Mouse (Mus musculus) MEL (cell line): Measurements from ENCODE around the gene Wdr60. TPM values are rescaled to one million over a fixed set of nuclear protein-coding genes. Genes with fewer than 3 reads are reported as not detected.

ENCODE experiments used
- DNase-seq: peaks from one replicate; pipeline ENCODE4 v3.0.0; 2011; ENCODE audit warnings: low read depth, low spot score
- H3K27ac ChIP-seq: 2 replicates; pipeline ENCODE4 v1.5.1; 2012; ENCODE audit warnings: low read depth, mild to moderate bottlenecking, control low read depth, low read length, moderate library complexity; ENCODE audit not compliant: control insufficient read depth
- H3K27me3 ChIP-seq, 2 experiments: fragments of 150-350 bp in 1 of 2; sonication (generic) in 1 of 2; 2 replicates each; pipeline ENCODE4 v1.6.1; 2012; ENCODE audit warnings: low read length in 2 of 2, mild to moderate bottlenecking in 2 of 2, improper control_type of control experiment in 1 of 2, moderate library complexity in 1 of 2; ENCODE audit not compliant: insufficient read depth in 2 of 2, control insufficient read depth in 1 of 2
- H3K36me3 ChIP-seq, 2 experiments: 2 replicates each; pipeline ENCODE4 v1.6.1; 2012 to 2014; ENCODE audit warnings: low read length in 2 of 2, improper control_type of control experiment in 1 of 2, inconsistent platforms in 1 of 2, mild to moderate bottlenecking in 1 of 2; ENCODE audit not compliant: insufficient read depth in 2 of 2, control insufficient read depth in 1 of 2
- H3K4me1 ChIP-seq, 2 experiments: fragments of 150-350 bp in 1 of 2; sonication (generic) in 1 of 2; 2 replicates each; pipeline ENCODE4 v1.6.1; 2012; ENCODE audit warnings: low read length in 2 of 2, improper control_type of control experiment in 1 of 2, mild to moderate bottlenecking in 1 of 2; ENCODE audit not compliant: insufficient read depth in 2 of 2, control insufficient read depth in 1 of 2
- H3K4me3 ChIP-seq, 2 experiments: fragments of 150-350 bp in 1 of 2; sonication (generic) in 1 of 2; 2 replicates each; pipeline ENCODE4 v1.5.1; 2012; ENCODE audit warnings: low read depth in 2 of 2, low read length in 2 of 2, mild to moderate bottlenecking in 2 of 2, moderate library complexity in 2 of 2, control low read depth in 1 of 2, improper control_type of control experiment in 1 of 2; ENCODE audit not compliant: control insufficient read depth in 1 of 2, insufficient read depth in 1 of 2
- H3K79me2 ChIP-seq: 2 replicates; pipeline ENCODE4 v1.6.1; 2012; ENCODE audit warnings: mild to moderate bottlenecking, low read length, moderate library complexity; ENCODE audit not compliant: control insufficient read depth, poor library complexity, insufficient read depth
- H3K9ac ChIP-seq: 2 replicates; pipeline ENCODE4 v1.6.1; 2012; ENCODE audit warnings: low read depth, mild to moderate bottlenecking, control low read depth, low read length, moderate library complexity; ENCODE audit not compliant: control insufficient read depth, poor library complexity, severe bottlenecking
- H3K9me3 ChIP-seq: fragments of 150-350 bp; sonication (generic); replicated peaks from 2 replicates; pipeline ENCODE4 v1.6.1; 2012; ENCODE audit warnings: mild to moderate bottlenecking, low read length, improper control_type of control experiment, moderate library complexity; ENCODE audit not compliant: insufficient read depth
- CHD2 ChIP-seq: IDR thresholded peaks from 2 replicates; pipeline ENCODE4 v1.6.1; 2011; ENCODE audit warnings: low read length, improper control_type of control experiment
- ELF1 ChIP-seq: IDR thresholded peaks from 2 replicates; pipeline ENCODE4 v1.6.1; 2014; ENCODE audit warnings: low read depth, mild to moderate bottlenecking, inconsistent platforms, low read length, improper control_type of control experiment, moderate library complexity
- ETS1 ChIP-seq: IDR thresholded peaks from 2 replicates; pipeline ENCODE4 v1.6.1; 2012; ENCODE audit warnings: low read depth, mild to moderate bottlenecking, inconsistent platforms, low read length, improper control_type of control experiment, moderate library complexity
- GATA1 ChIP-seq: IDR thresholded peaks from 2 replicates; pipeline ENCODE4 v1.6.1; 2011; ENCODE audit warnings: low read depth, low read length, improper control_type of control experiment
- HCFC1 ChIP-seq: IDR thresholded peaks from 2 replicates; pipeline ENCODE4 v1.6.1; 2012; ENCODE audit warnings: low read depth, mild to moderate bottlenecking, inconsistent platforms, low read length, improper control_type of control experiment, moderate library complexity
- KAT2A ChIP-seq: conservative IDR thresholded peaks from 2 replicates; pipeline ENCODE4 v1.6.1; 2012; ENCODE audit warnings: low read depth, low read length, improper control_type of control experiment, inconsistent platforms
- MAFK ChIP-seq: IDR thresholded peaks from 2 replicates; pipeline ENCODE4 v1.6.1; 2011; ENCODE audit warnings: low read depth, mild to moderate bottlenecking, low read length, improper control_type of control experiment, borderline replicate concordance
- MXI1 ChIP-seq: IDR thresholded peaks from 2 replicates; pipeline ENCODE4 v1.6.1; 2011; ENCODE audit warnings: mild to moderate bottlenecking, low read depth, low read length, improper control_type of control experiment
- MYB ChIP-seq: IDR thresholded peaks from 2 replicates; pipeline ENCODE4 v1.6.1; 2011; ENCODE audit warnings: mild to moderate bottlenecking, low read depth, low read length, improper control_type of control experiment
- NELFE ChIP-seq: IDR thresholded peaks from 2 replicates; pipeline ENCODE4 v1.6.1; 2011; ENCODE audit warnings: low read depth, low read length, improper control_type of control experiment
- NRF1 ChIP-seq: IDR thresholded peaks from 2 replicates; pipeline ENCODE4 v1.6.1; 2014; ENCODE audit warnings: low read depth, mild to moderate bottlenecking, inconsistent platforms, low read length, improper control_type of control experiment, moderate library complexity; ENCODE audit not compliant: poor library complexity, insufficient read depth, severe bottlenecking
- POLR2A ChIP-seq, 2 experiments: IDR thresholded peaks; 2 replicates each; pipeline ENCODE4 v1.6.1; 2011 to 2012; ENCODE audit warnings: low read length in 2 of 2, mild to moderate bottlenecking in 2 of 2, control low read depth in 1 of 2, improper control_type of control experiment in 1 of 2, low read depth in 1 of 2, moderate library complexity in 1 of 2; ENCODE audit not compliant: control insufficient read depth in 1 of 2, insufficient read depth in 1 of 2, poor library complexity in 1 of 2
- POLR2AphosphoS2 ChIP-seq: IDR thresholded peaks from 2 replicates; pipeline ENCODE4 v1.6.1; 2011; ENCODE audit warnings: low read length, improper control_type of control experiment
- SIN3A ChIP-seq: IDR thresholded peaks from 2 replicates; pipeline ENCODE4 v1.6.1; 2012; ENCODE audit warnings: low read length, improper control_type of control experiment, inconsistent platforms
- SMC3 ChIP-seq: IDR thresholded peaks from 2 replicates; pipeline ENCODE4 v1.6.1; 2011; ENCODE audit warnings: low read depth, low read length, improper control_type of control experiment
- TAL1 ChIP-seq: IDR thresholded peaks from 2 replicates; pipeline ENCODE4 v1.6.1; 2012; ENCODE audit warnings: mild to moderate bottlenecking, inconsistent platforms, low read length, moderate library complexity, mixed read lengths
- USF2 ChIP-seq, 2 experiments: IDR thresholded peaks; 2 replicates each; pipeline ENCODE4 v1.6.1; 2011 to 2012; ENCODE audit warnings: improper control_type of control experiment in 2 of 2, low read length in 2 of 2, borderline replicate concordance in 1 of 2, inconsistent platforms in 1 of 2, low read depth in 1 of 2, mild to moderate bottlenecking in 1 of 2; ENCODE audit not compliant: insufficient read depth in 1 of 2
- ZMIZ1 ChIP-seq: IDR thresholded peaks from 2 replicates; pipeline ENCODE4 v1.6.1; 2012; ENCODE audit warnings: low read depth, mild to moderate bottlenecking, inconsistent platforms, low read length, improper control_type of control experiment, moderate library complexity
- ZNF384 ChIP-seq: IDR thresholded peaks from 2 replicates; pipeline ENCODE4 v1.6.1; 2012; ENCODE audit warnings: low read depth, mild to moderate bottlenecking, inconsistent platforms, low read length, improper control_type of control experiment
- polyA plus RNA-seq, 2 experiments: library from polyadenylated mRNA; stranded (reverse) in 1 of 2; unstranded in 1 of 2; fragments of >175 nt in 1 of 2; fragments of >200 nt in 1 of 2; gene quantifications; 2 replicates each; pipeline versions ENCODE4 v1.2.1 to v1.2.4; 2012; ENCODE audit warnings: low replicate concordance in 2 of 2, low read depth in 1 of 2; ENCODE audit not compliant: insufficient read length in 2 of 2, insufficient read depth in 1 of 2, missing spikeins in 1 of 2
- total RNA-seq: library from RNA; depleted of rRNA; stranded (reverse); fragments of 300-350 nt; gene quantifications from 2 replicates; pipeline ENCODE4 v1.2.3, GENCODE M21; 2012

Wdr60 gene
- total and polyA plus RNA-seq, 3 experiments = 19.8 to 21.0 TPM; not detected in 1

GRCm38 (mm10) chr12:116165368-116165767 is 97.5 kb downstream of the Wdr60 start:
- no peak for TF ChIP-seq SMC3
- TF ChIP-seq SIN3A = no peak
- TF ChIP-seq ZNF384 = no peak
- no peak for TF ChIP-seq MYB
- TF ChIP-seq ZMIZ1 = no peak
- no peak for TF ChIP-seq ETS1
- Histone ChIP-seq H3K79me2 (no peaks in the 10 kb centered on the region), H3K27ac (no peak overlapping the region)

GRCm38 (mm10) chr12:116159695-116160094 is 103.1 kb downstream of the Wdr60 start:
- no peak for DNase-seq
- Histone ChIP-seq H3K9me3 (no peaks in the 10 kb centered on the region; the same call in 1 of the 2 replicates), H3K79me2 (no peaks in the 10 kb centered on the region), H3K4me3 (no peak overlapping the region), H3K4me1 (no peaks in the 10 kb centered on the region), H3K36me3 (no peaks in the 10 kb centered on the region), H3K27ac (no peak overlapping the region), H3K9ac (no peak overlapping the region), H3K27me3 (peaks cover 0 to 4% of the 10 kb centered on the region in 2 experiments; a peak in 2 of 4 replicates)
- TF ChIP-seq NRF1 (no peak), USF2 (IDR thresholded peaks at IDR 0.05; ENCODE audit: borderline replicate concordance in 1 of 2, insufficient read depth in 1 of 2, low read depth in 1 of 2, low read length in 2 of 2) (no peak), POLR2A (IDR thresholded peaks at IDR 0.05; ENCODE audit: control insufficient read depth in 1 of 2, insufficient read depth in 1 of 2, low read depth in 1 of 2, low read length in 2 of 2, poor library complexity in 1 of 2) (no peak), MXI1 (no peak), ETS1 (no peak), TAL1 (no peak)

More at GRCm38 (mm10) chr12:116165368-116165767, 97.5 kb downstream of the Wdr60 start:
- Histone ChIP-seq H3K4me3 (no peak overlapping the region), H3K4me1 (peaks cover 4% of the 10 kb centered on the region in 2 experiments; a peak in 2 of 4 replicates), H3K9me3 (no peaks in the 10 kb centered on the region), H3K36me3 (0 out of 4 replicates have a peak, but pooled peaks cover 0 to 3% of the 10 kb centered on the region in 2 experiments), H3K9ac (no peak overlapping the region), H3K27me3 (no peaks in the 10 kb centered on the region)
- no peak for DNase-seq

- no peak overlapping the region for H3K9ac ChIP-seq
- DNase-seq = no peak
- no peak overlapping the region for H3K27ac ChIP-seq
- H3K4me3 ChIP-seq = no peak overlapping the region
- H3K27me3 ChIP-seq = peaks cover 0 to 4% of the 10 kb centered on the region in 2 experiments; a peak in 2 of 4 replicates
- no peaks in the 10 kb centered on the region for H3K79me2 ChIP-seq
- no peaks in the 10 kb centered on the region; the same call in 1 of the 2 replicates for H3K9me3 ChIP-seq
- H3K4me1 ChIP-seq = no peaks in the 10 kb centered on the region
- TF ChIP-seq GATA1 (no peak), MYB (no peak), HCFC1 (no peak), NELFE (no peak), POLR2AphosphoS2 (no peak), ELF1 (no peak), KAT2A (no peak), MAFK (no peak), CHD2 (no peak), ETS1 (no peak)
- no peaks in the 10 kb centered on the region for H3K36me3 ChIP-seq
Measured at GRCm38 (mm10) chr12:116159223-116159622, 103.6 kb downstream of the Wdr60 start.
